Mouse (Mus musculus): ENCODE data around the gene Fgf13. TPM values are rescaled to one million over a fixed set of nuclear protein-coding genes. Genes with fewer than 3 reads are reported as not detected.

Fgf13 gene
- total and polyA plus RNA-seq, 3 experiments = not detected

- Histone ChIP-seq H3K4me1 (ENCODE audit: control insufficient read depth in 1 of 2, insufficient read depth in 2 of 2) (no peaks in the 10 kb centered on the region), H3K9ac (ENCODE audit: insufficient read depth, low read depth) (no peak overlapping the region), H3K27ac (ENCODE audit: insufficient read depth, low read depth) (no peak overlapping the region), H3K4me2 (ENCODE audit: insufficient read depth, low read depth, poor library complexity, severe bottlenecking) (no peak overlapping the region), H3K27me3 (replicated peaks) (no peaks in the 10 kb centered on the region), H3K9me3 (replicated peaks; ENCODE audit: low read length) (peaks cover 2% of the 10 kb centered on the region), H3K4me3 (replicated peaks in 1 of 3; ENCODE audit: low read depth in 2 of 3, low read length in 2 of 3, poor library complexity in 1 of 3) (no peak overlapping the region), H3K36me3 (replicated peaks in 1 of 2; ENCODE audit: control insufficient read depth in 1 of 2, insufficient read depth in 1 of 2, low read length in 1 of 2) (no peaks in the 10 kb centered on the region), H3K79me2 (replicated peaks; ENCODE audit: control insufficient read depth, extremely low read depth, insufficient read depth, poor library complexity, severe bottlenecking) (no peaks in the 10 kb centered on the region)
- DNase-seq (ENCODE audit: extremely low read depth) = no peak
- dilution Hi-C loops (cut with MboI; ENCODE audit: extremely low pct_ligation_motif_present, extremely low pct_unique_long_range_greater_than_20kb, low sequenced_read_pairs) (no loop called here), in situ Hi-C loops (cut with MboI; ENCODE audit: low pct_ligation_motif_present, low pct_unique_long_range_greater_than_20kb, low sequenced_read_pairs) (no loop called here)
- no peak for TF ChIP-seq BHLHE40 (IDR thresholded peaks at IDR 0.05; ENCODE audit: low read depth, low read length)
- no peak for TF ChIP-seq EP300 (IDR thresholded peaks at IDR 0.05; ENCODE audit: low read length)
- no peak for TF ChIP-seq TBP (conservative IDR thresholded peaks at IDR 0.05; ENCODE audit: low read depth, low read length)
- TF ChIP-seq IRF4 (IDR thresholded peaks at IDR 0.05; ENCODE audit: low read depth, low read length) = no peak
- no peak for TF ChIP-seq NELFE (IDR thresholded peaks at IDR 0.05; ENCODE audit: low read depth, low read length)
- TF ChIP-seq ZC3H11A (IDR thresholded peaks at IDR 0.05; ENCODE audit: low read depth, low read length) = no peak
Observed at GRCm38 (mm10) chrX:59133416-59133815, 434.5 kb downstream of the Fgf13 start.

GRCm38 (mm10) chrX:59126637-59127036, 441.2 kb downstream of the Fgf13 start:
- dilution Hi-C loops (cut with MboI; ENCODE audit: extremely low pct_ligation_motif_present, extremely low pct_unique_long_range_greater_than_20kb, low sequenced_read_pairs) (no loop called here), in situ Hi-C loops (cut with MboI; ENCODE audit: low pct_ligation_motif_present, low pct_unique_long_range_greater_than_20kb, low sequenced_read_pairs) (no loop called here)
- Histone ChIP-seq H3K9ac (ENCODE audit: insufficient read depth, low read depth) (no peak overlapping the region), H3K27me3 (replicated peaks) (no peaks in the 10 kb centered on the region), H3K4me1 (ENCODE audit: control insufficient read depth in 1 of 2, insufficient read depth in 2 of 2) (no peaks in the 10 kb centered on the region), H3K27ac (ENCODE audit: insufficient read depth, low read depth) (no peak overlapping the region), H3K4me3 (replicated peaks in 1 of 3; ENCODE audit: low read depth in 2 of 3, low read length in 2 of 3, poor library complexity in 1 of 3) (no peak overlapping the region), H3K79me2 (replicated peaks; ENCODE audit: control insufficient read depth, extremely low read depth, insufficient read depth, poor library complexity, severe bottlenecking) (no peaks in the 10 kb centered on the region), H3K4me2 (ENCODE audit: insufficient read depth, low read depth, poor library complexity, severe bottlenecking) (no peak overlapping the region), H3K36me3 (replicated peaks in 1 of 2; ENCODE audit: control insufficient read depth in 1 of 2, insufficient read depth in 1 of 2, low read length in 1 of 2) (no peaks in the 10 kb centered on the region), H3K9me3 (replicated peaks; ENCODE audit: low read length) (no peaks in the 10 kb centered on the region)
- DNase-seq (ENCODE audit: extremely low read depth) = no peak
- TF ChIP-seq POLR2AphosphoS2 (IDR thresholded peaks at IDR 0.05; ENCODE audit: low read depth, low read length) = no peak
- TF ChIP-seq CHD2 (IDR thresholded peaks at IDR 0.05; ENCODE audit: low read length) = no peak
- TF ChIP-seq JUN (IDR thresholded peaks at IDR 0.05; ENCODE audit: insufficient read depth, low read depth, low read length) = no peak
- no peak for TF ChIP-seq MAX (IDR thresholded peaks at IDR 0.05; ENCODE audit: low read length)
- no peak for TF ChIP-seq MAFK (IDR thresholded peaks at IDR 0.05; ENCODE audit: insufficient replicate concordance, low read length)
- no peak for TF ChIP-seq MEF2A (IDR thresholded peaks at IDR 0.05; ENCODE audit: borderline replicate concordance, low read depth, low read length)
- no peak for TF ChIP-seq JUND (conservative IDR thresholded peaks at IDR 0.05; ENCODE audit: low read depth, low read length)
- TF ChIP-seq MYC (IDR thresholded peaks at IDR 0.05; ENCODE audit: low read depth, low read length) = no peak
- no peak for TF ChIP-seq CTCF (conservative IDR thresholded peaks at IDR 0.05 in 1 of 2, IDR thresholded peaks at IDR 0.05 in 1 of 2; ENCODE audit: low read depth in 2 of 2, low read length in 2 of 2)
- TF ChIP-seq MXI1 (IDR thresholded peaks at IDR 0.05; ENCODE audit: low read depth, low read length) = no peak
- TF ChIP-seq TCF12 (IDR thresholded peaks at IDR 0.05; ENCODE audit: low read depth, low read length) = no peak
- TF ChIP-seq SMC3 (IDR thresholded peaks at IDR 0.05; ENCODE audit: low read depth, low read length) = no peak
- TF ChIP-seq NRF1 (IDR thresholded peaks at IDR 0.05; ENCODE audit: low read depth, low read length) = no peak
- TF ChIP-seq EP300 (IDR thresholded peaks at IDR 0.05; ENCODE audit: low read length) = no peak
- no peak for TF ChIP-seq ZMIZ1 (IDR thresholded peaks at IDR 0.05; ENCODE audit: low read depth, low read length)
- no peak for TF ChIP-seq PAX5 (IDR thresholded peaks at IDR 0.05; ENCODE audit: low read length)
